Mouse (Mus musculus): ENCODE results near the gene Gm13277. TPM values are rescaled to one million over a fixed set of nuclear protein-coding genes. Genes with fewer than 3 reads are reported as not detected.
"Not testable (repeated sequence)": the region's sequence is repeated elsewhere in the genome, so short reads cannot be mapped to it uniquely, and the experiment has no call there.

Gm13277 gene
- polyA plus RNA-seq, 1 experiment from 2014 or later = not detected

GRCm38 (mm10) chr4:88754818-88755340 is 33.6 kb upstream of the Gm13277 start, which contains the start of gene Gm13271:
TSS of gene Gm13271 (plus strand) at chr4:88754868.
- H3K27ac ChIP-seq (ENCODE audit: low read length); H3K4me2 ChIP-seq (replicated peaks; ENCODE audit: low read depth, low read length); DNase-seq (ENCODE audit: low spot score); H3K9me3 ChIP-seq (ENCODE audit: low read length); ATAC-seq; H3K9ac ChIP-seq (replicated peaks; ENCODE audit: low read depth); H3K36me3 ChIP-seq (ENCODE audit: insufficient read depth, low read length); H3K4me3 ChIP-seq (ENCODE audit: low read depth, low read length); H3K4me1 ChIP-seq (ENCODE audit: insufficient read depth, low read depth, low read length); H3K27me3 ChIP-seq (replicated peaks; ENCODE audit: insufficient read depth, low read length): not testable (repeated sequence)
- TF ChIP-seq CTCF (IDR thresholded peaks at IDR 0.05) = peak; percentile 23; the same call in 1 of the 2 replicates
- 73% methylated on average over 12 of the region's 15 CpGs for WGBS

GRCm38 (mm10) chr4:88756581-88757513 is 31.6 kb upstream of the Gm13277 start:
- DNase-seq (ENCODE audit: low spot score) = peak; percentile 13
- not testable (repeated sequence) for H3K27me3 ChIP-seq (replicated peaks; ENCODE audit: insufficient read depth, low read length); ATAC-seq; H3K9me3 ChIP-seq (ENCODE audit: low read length); H3K4me1 ChIP-seq (ENCODE audit: insufficient read depth, low read depth, low read length); H3K36me3 ChIP-seq (ENCODE audit: insufficient read depth, low read length)
- peak overlapping the region; percentile 40 for H3K4me3 ChIP-seq (ENCODE audit: low read depth, low read length)
- 6% methylated on average over 28 of the region's 31 CpGs for WGBS
- H3K4me2 ChIP-seq (replicated peaks; ENCODE audit: low read depth, low read length) = peak overlapping the region; percentile 48
- H3K9ac ChIP-seq (replicated peaks; ENCODE audit: low read depth) = peak overlapping the region; percentile 23
- peak overlapping the region; percentile 86 for H3K27ac ChIP-seq (ENCODE audit: low read length)

GRCm38 (mm10) chr4:88757628-88758031 is 30.8 kb upstream of the Gm13277 start:
- Histone ChIP-seq H3K4me3 (ENCODE audit: low read depth, low read length) (peak overlapping the region; percentile 40), H3K4me2 (replicated peaks; ENCODE audit: low read depth, low read length) (peak overlapping the region; percentile 48), H3K9ac (replicated peaks; ENCODE audit: low read depth) (peak overlapping the region; percentile 23; the same call in 1 of the 2 replicates), H3K27ac (ENCODE audit: low read length) (peak overlapping the region; percentile 86)
- peak; percentile 100 for ATAC-seq
- TF ChIP-seq CTCF (IDR thresholded peaks at IDR 0.05) = peak; percentile 73
- H3K4me1 ChIP-seq (ENCODE audit: insufficient read depth, low read depth, low read length); H3K27me3 ChIP-seq (replicated peaks; ENCODE audit: insufficient read depth, low read length); H3K9me3 ChIP-seq (ENCODE audit: low read length); H3K36me3 ChIP-seq (ENCODE audit: insufficient read depth, low read length): not testable (repeated sequence)
- peak; percentile 96 for DNase-seq (ENCODE audit: low spot score)
- WGBS = 1% methylated on average over 17 of the region's 21 CpGs

GRCm38 (mm10) chr4:88758751-88759150 is 29.7 kb upstream of the Gm13277 start:
- not testable (repeated sequence) for ATAC-seq; H3K27me3 ChIP-seq (replicated peaks; ENCODE audit: insufficient read depth, low read length); H3K27ac ChIP-seq (ENCODE audit: low read length); H3K9me3 ChIP-seq (ENCODE audit: low read length); H3K9ac ChIP-seq (replicated peaks; ENCODE audit: low read depth); H3K4me1 ChIP-seq (ENCODE audit: insufficient read depth, low read depth, low read length); H3K4me3 ChIP-seq (ENCODE audit: low read depth, low read length); DNase-seq (ENCODE audit: low spot score); H3K4me2 ChIP-seq (replicated peaks; ENCODE audit: low read depth, low read length); H3K36me3 ChIP-seq (ENCODE audit: insufficient read depth, low read length)
- 88% methylated on average over 9 of the region's 9 CpGs for WGBS

GRCm38 (mm10) chr4:88759610-88760268 is 28.7 kb upstream of the Gm13277 start, which contains the start of gene Gm13283:
TSS of gene Gm13283 (plus strand) at chr4:88760119.
- H3K27me3 ChIP-seq (replicated peaks; ENCODE audit: insufficient read depth, low read length); H3K4me2 ChIP-seq (replicated peaks; ENCODE audit: low read depth, low read length); H3K36me3 ChIP-seq (ENCODE audit: insufficient read depth, low read length); H3K9me3 ChIP-seq (ENCODE audit: low read length); H3K9ac ChIP-seq (replicated peaks; ENCODE audit: low read depth); DNase-seq (ENCODE audit: low spot score); H3K4me1 ChIP-seq (ENCODE audit: insufficient read depth, low read depth, low read length); H3K27ac ChIP-seq (ENCODE audit: low read length); ATAC-seq: not testable (repeated sequence)
- peak within 1 kb of the TSS; percentile 25; the same call in 1 of the 2 replicates for H3K4me3 ChIP-seq (ENCODE audit: low read depth, low read length)
- 17% methylated on average over 8 of the region's 14 CpGs for WGBS

- not testable (repeated sequence) for H3K9me3 ChIP-seq (ENCODE audit: low read length); H3K4me2 ChIP-seq (replicated peaks; ENCODE audit: low read depth, low read length); H3K36me3 ChIP-seq (ENCODE audit: insufficient read depth, low read length); H3K9ac ChIP-seq (replicated peaks; ENCODE audit: low read depth); H3K4me1 ChIP-seq (ENCODE audit: insufficient read depth, low read depth, low read length); H3K27me3 ChIP-seq (replicated peaks; ENCODE audit: insufficient read depth, low read length); ATAC-seq; H3K27ac ChIP-seq (ENCODE audit: low read length)
- DNase-seq (ENCODE audit: low spot score) = peak; percentile 93
- peak overlapping the region; percentile 25; the same call in 1 of the 2 replicates for H3K4me3 ChIP-seq (ENCODE audit: low read depth, low read length)
- peak; percentile 74 for TF ChIP-seq CTCF (IDR thresholded peaks at IDR 0.05)
- WGBS = 2% methylated on average over 19 of the region's 28 CpGs
Observed at GRCm38 (mm10) chr4:88760431-88760830, 28.0 kb upstream of the Gm13277 start.

- not testable (repeated sequence) for H3K27me3 ChIP-seq (replicated peaks; ENCODE audit: insufficient read depth, low read length); H3K4me3 ChIP-seq (ENCODE audit: low read depth, low read length); H3K27ac ChIP-seq (ENCODE audit: low read length); H3K4me1 ChIP-seq (ENCODE audit: insufficient read depth, low read depth, low read length); H3K9me3 ChIP-seq (ENCODE audit: low read length); H3K4me2 ChIP-seq (replicated peaks; ENCODE audit: low read depth, low read length); ATAC-seq; DNase-seq (ENCODE audit: low spot score); H3K36me3 ChIP-seq (ENCODE audit: insufficient read depth, low read length); H3K9ac ChIP-seq (replicated peaks; ENCODE audit: low read depth)
- 72% methylated on average over 6 of the region's 8 CpGs for WGBS
Observed at GRCm38 (mm10) chr4:88761776-88762175, 26.7 kb upstream of the Gm13277 start.

GRCm38 (mm10) chr4:88762341-88762740 is 26.1 kb upstream of the Gm13277 start:
- H3K27ac ChIP-seq (ENCODE audit: low read length); H3K4me1 ChIP-seq (ENCODE audit: insufficient read depth, low read depth, low read length); DNase-seq (ENCODE audit: low spot score); H3K36me3 ChIP-seq (ENCODE audit: insufficient read depth, low read length); H3K9ac ChIP-seq (replicated peaks; ENCODE audit: low read depth); H3K9me3 ChIP-seq (ENCODE audit: low read length); H3K4me3 ChIP-seq (ENCODE audit: low read depth, low read length); ATAC-seq; H3K4me2 ChIP-seq (replicated peaks; ENCODE audit: low read depth, low read length); H3K27me3 ChIP-seq (replicated peaks; ENCODE audit: insufficient read depth, low read length): not testable (repeated sequence)
- 50% methylated on average over 8 of the region's 9 CpGs for WGBS

Data from lung, postnatal 0 days (tissue).